In genomic region chr4:111077810-111078209, GRCm38 (mm10) we compare ENCODE assay signal across 24 mouse cellular contexts.
DNase-seq lines count a peak whose midpoint lies in the region; ATAC-seq lines count a peak whose summit lies in the region.
"Had no signal": no experiment of that assay in that cellular context is flagged by ENCODE, and none has a peak within 500 bp of the region (broad histone marks: within the 10 kb centered on the region; RNA-seq: fewer than 3 reads in every experiment).

No protein-coding gene starts in this region.

- peak; percentile 52; the same call in 1 of the 2 replicates for ATAC-seq in embryonic facial prominence, embryonic 11.5 days (replicated peaks; ENCODE audit: insufficient number of reproducible peaks, low FRiP score, low TSS enrichment, low read depth)
- ATAC-seq in lung, embryonic 15.5 days (ENCODE audit: borderline replicate concordance, extremely low read depth, low FRiP score, low TSS enrichment): 0 out of 2 replicates have a peak, but pooled peaks have one; percentile 23
- 0 out of 2 replicates have a peak, but pooled peaks have one; percentile 28 for ATAC-seq in embryonic facial prominence, embryonic 12.5 days (ENCODE audit: insufficient number of reproducible peaks, insufficient read depth, low FRiP score, low TSS enrichment)
- ATAC-seq in cerebellum, adult (ENCODE audit: insufficient number of reproducible peaks, low FRiP score, low TSS enrichment): no peak
- ATAC-seq: activated CD4-positive, CD25-positive, alpha-beta regulatory T cell, adult 4 months; forebrain, embryonic 13.5 days; forebrain, embryonic 16.5 days; hindbrain, embryonic 16.5 days; intestine, embryonic 15.5 days had no signal

- no peak overlapping the region for H3K4me3 ChIP-seq in embryonic facial prominence, embryonic 11.5 days (ENCODE audit: low read depth, low read length)
- H3K4me3 ChIP-seq in embryonic facial prominence, embryonic 10.5 days: no peak overlapping the region
- H3K4me3 ChIP-seq in lung, embryonic 15.5 days: no peak overlapping the region
- no peak overlapping the region for H3K4me3 ChIP-seq in embryonic facial prominence, embryonic 12.5 days
- H3K4me3 ChIP-seq: forebrain, embryonic 10.5 days; forebrain, embryonic 13.5 days; heart, adult 2 months; heart, embryonic 10.5 days; heart, embryonic 13.5 days; intestine, embryonic 15.5 days had no signal

- H3K36me3 ChIP-seq in embryonic facial prominence, embryonic 11.5 days (replicated peaks; ENCODE audit: control insufficient read depth, insufficient read depth, low read depth, low read length): no peaks in the 10 kb centered on the region
- no peaks in the 10 kb centered on the region for H3K36me3 ChIP-seq in embryonic facial prominence, embryonic 10.5 days (replicated peaks)
- H3K36me3 ChIP-seq in lung, embryonic 15.5 days: no peaks in the 10 kb centered on the region
- no peaks in the 10 kb centered on the region for H3K36me3 ChIP-seq in embryonic facial prominence, embryonic 12.5 days
- H3K36me3 ChIP-seq: forebrain, embryonic 10.5 days; heart, embryonic 10.5 days; heart, embryonic 13.5 days; intestine, embryonic 15.5 days had no signal

- H3K9ac ChIP-seq in embryonic facial prominence, embryonic 11.5 days (replicated peaks; ENCODE audit: low read length): no peak overlapping the region
- H3K9ac ChIP-seq in lung, embryonic 15.5 days: no peak overlapping the region
- H3K9ac ChIP-seq in embryonic facial prominence, embryonic 12.5 days: no peak overlapping the region
- H3K9ac ChIP-seq: forebrain, embryonic 13.5 days; heart, embryonic 13.5 days; intestine, embryonic 15.5 days had no signal

- no peak overlapping the region for H3K4me2 ChIP-seq in embryonic facial prominence, embryonic 11.5 days (ENCODE audit: low read depth, low read length)
- H3K4me2 ChIP-seq in lung, embryonic 15.5 days: no peak overlapping the region
- H3K4me2 ChIP-seq in embryonic facial prominence, embryonic 12.5 days (replicated peaks): no peak overlapping the region
- H3K4me2 ChIP-seq: forebrain, embryonic 13.5 days; heart, embryonic 13.5 days; intestine, embryonic 15.5 days had no signal

- H3K9me3 ChIP-seq in embryonic facial prominence, embryonic 11.5 days (replicated peaks; ENCODE audit: control insufficient read depth, low read length): no peaks in the 10 kb centered on the region
- H3K9me3 ChIP-seq in embryonic facial prominence, embryonic 10.5 days: no peaks in the 10 kb centered on the region
- no peaks in the 10 kb centered on the region for H3K9me3 ChIP-seq in lung, embryonic 15.5 days
- H3K9me3 ChIP-seq in embryonic facial prominence, embryonic 12.5 days: no peaks in the 10 kb centered on the region
- H3K9me3 ChIP-seq: forebrain, embryonic 10.5 days; forebrain, embryonic 13.5 days; heart, embryonic 10.5 days; heart, embryonic 13.5 days; intestine, embryonic 15.5 days had no signal

- 86% methylated on average over 3 of the region's 3 CpGs for WGBS in embryonic facial prominence, embryonic 11.5 days
- 83% methylated on average over 3 of the region's 3 CpGs for WGBS in embryonic facial prominence, embryonic 10.5 days
- 84% methylated on average over 3 of the region's 3 CpGs for WGBS in lung, embryonic 15.5 days
- 82% methylated on average over 3 of the region's 3 CpGs for WGBS in embryonic facial prominence, embryonic 12.5 days

- DNase-seq in embryonic facial prominence, embryonic 11.5 days (ENCODE audit: low spot score): no peak
- no peak for DNase-seq in embryonic facial prominence, embryonic 10.5 days (ENCODE audit: low spot score)
- DNase-seq in lung, postnatal 36 days: no peak
- DNase-seq: adrenal gland, adult 8-10 months; adrenal gland, postnatal 25 days; cerebellum, adult 18-20 months; cerebellum, adult 9-11 months; cerebellum, postnatal 25 days; gastrocnemius, postnatal 10 days; gastrocnemius, postnatal 36 days; heart, adult 2 months; heart, postnatal 14 days; heart, postnatal 4 days had no signal

- H3K27ac ChIP-seq in embryonic facial prominence, embryonic 11.5 days (replicated peaks; ENCODE audit: low read depth, low read length): no peak overlapping the region
- H3K27ac ChIP-seq in embryonic facial prominence, embryonic 10.5 days (replicated peaks): no peak overlapping the region
- no peak overlapping the region for H3K27ac ChIP-seq in lung, embryonic 15.5 days
- H3K27ac ChIP-seq in embryonic facial prominence, embryonic 12.5 days: no peak overlapping the region
- H3K27ac ChIP-seq: forebrain, embryonic 10.5 days; forebrain, embryonic 13.5 days; heart, adult 2 months; heart, embryonic 10.5 days; heart, embryonic 13.5 days; intestine, embryonic 15.5 days had no signal

- H3K4me1 ChIP-seq in embryonic facial prominence, embryonic 11.5 days (ENCODE audit: control insufficient read depth, insufficient read depth, low read length): no peaks in the 10 kb centered on the region
- no peaks in the 10 kb centered on the region for H3K4me1 ChIP-seq in embryonic facial prominence, embryonic 10.5 days
- no peaks in the 10 kb centered on the region for H3K4me1 ChIP-seq in lung, embryonic 15.5 days
- no peaks in the 10 kb centered on the region for H3K4me1 ChIP-seq in embryonic facial prominence, embryonic 12.5 days
- H3K4me1 ChIP-seq: forebrain, embryonic 10.5 days; forebrain, embryonic 13.5 days; heart, embryonic 10.5 days; heart, embryonic 13.5 days; intestine, embryonic 15.5 days had no signal

- no peaks in the 10 kb centered on the region for H3K27me3 ChIP-seq in embryonic facial prominence, embryonic 11.5 days (ENCODE audit: control insufficient read depth, insufficient read depth, low read length)
- no peaks in the 10 kb centered on the region for H3K27me3 ChIP-seq in embryonic facial prominence, embryonic 10.5 days (replicated peaks; ENCODE audit: low read depth, poor library complexity, severe bottlenecking)
- no peaks in the 10 kb centered on the region for H3K27me3 ChIP-seq in lung, embryonic 15.5 days
- H3K27me3 ChIP-seq in embryonic facial prominence, embryonic 12.5 days: no peaks in the 10 kb centered on the region
- H3K27me3 ChIP-seq: forebrain, embryonic 13.5 days; heart, embryonic 13.5 days; intestine, embryonic 15.5 days had no signal
